Mouse (Mus musculus): ENCODE results near the gene Hist1h3c. TPM values are rescaled to one million over a fixed set of nuclear protein-coding genes. Genes with fewer than 3 reads are reported as not detected.
A peak's percentile ranks its signal among the peaks of the same experiment; 100 is the strongest.

Hist1h3c gene
- polyA plus RNA-seq, 1 experiment from 2014 or later: 9.2 TPM

GRCm38 (mm10) chr13:23743963-23744362 is 1.4 kb downstream of the Hist1h3c start:
- H3K36me3 ChIP-seq (ENCODE audit: control insufficient read depth, insufficient read depth, low read length): no peaks in the 10 kb centered on the region
- peak; percentile 92 for DNase-seq (ENCODE audit: low spot score, missing footprints)
- ATAC-seq (ENCODE audit: low FRiP score): no peak
- H3K4me2 ChIP-seq: peak overlapping the region; percentile 61; the same call in 1 of the 2 replicates
- H3K4me3 ChIP-seq (ENCODE audit: low read depth, low read length): no peak overlapping the region
- H3K4me1 ChIP-seq (ENCODE audit: control insufficient read depth, insufficient read depth, low read length): peaks cover 17% of the 10 kb centered on the region
- peak overlapping the region; percentile 71; the same call in 1 of the 2 replicates for H3K9ac ChIP-seq (ENCODE audit: low read length)
- no peaks in the 10 kb centered on the region for H3K27me3 ChIP-seq (ENCODE audit: control insufficient read depth, insufficient read depth, low read length)
- peak overlapping the region; percentile 82 for H3K27ac ChIP-seq (ENCODE audit: low read depth, low read length)
- no peaks in the 10 kb centered on the region for H3K9me3 ChIP-seq (ENCODE audit: control insufficient read depth, low read length)
- 44% methylated on average over 4 of the region's 4 CpGs for WGBS

- Histone ChIP-seq H3K9me3 (ENCODE audit: control insufficient read depth, low read length) (no peaks in the 10 kb centered on the region), H3K36me3 (ENCODE audit: control insufficient read depth, insufficient read depth, low read length) (no peaks in the 10 kb centered on the region), H3K4me1 (ENCODE audit: control insufficient read depth, insufficient read depth, low read length) (peaks cover 17% of the 10 kb centered on the region), H3K4me3 (ENCODE audit: low read depth, low read length) (no peak overlapping the region), H3K27ac (ENCODE audit: low read depth, low read length) (no peak overlapping the region), H3K27me3 (ENCODE audit: control insufficient read depth, insufficient read depth, low read length) (no peaks in the 10 kb centered on the region), H3K9ac (ENCODE audit: low read length) (no peak overlapping the region), H3K4me2 (no peak overlapping the region)
- DNase-seq (ENCODE audit: low spot score, missing footprints) (peak; percentile 88), ATAC-seq (ENCODE audit: low FRiP score) (no peak)
- 83% methylated on average over 5 of the region's 5 CpGs for WGBS
These were observed 2.2 kb downstream of the Hist1h3c start for GRCm38 (mm10) chr13:23743215-23743614.

- DNase-seq (ENCODE audit: low spot score, missing footprints) (no peak), ATAC-seq (ENCODE audit: low FRiP score) (no peak)
- Histone ChIP-seq H3K4me2 (no peak overlapping the region), H3K36me3 (ENCODE audit: control insufficient read depth, insufficient read depth, low read length) (no peaks in the 10 kb centered on the region), H3K4me1 (ENCODE audit: control insufficient read depth, insufficient read depth, low read length) (peaks cover 13% of the 10 kb centered on the region), H3K27me3 (ENCODE audit: control insufficient read depth, insufficient read depth, low read length) (no peaks in the 10 kb centered on the region), H3K27ac (ENCODE audit: low read depth, low read length) (no peak overlapping the region), H3K4me3 (ENCODE audit: low read depth, low read length) (no peak overlapping the region), H3K9ac (ENCODE audit: low read length) (no peak overlapping the region), H3K9me3 (ENCODE audit: control insufficient read depth, low read length) (no peaks in the 10 kb centered on the region)
These were observed 3.4 kb downstream of the Hist1h3c start for GRCm38 (mm10) chr13:23742007-23742406.

GRCm38 (mm10) chr13:23740910-23741309 is 4.5 kb downstream of the Hist1h3c start:
- Histone ChIP-seq H3K4me2 (peak overlapping the region; percentile 93; the same call in 1 of the 2 replicates), H3K27ac (ENCODE audit: low read depth, low read length) (no peak overlapping the region), H3K27me3 (ENCODE audit: control insufficient read depth, insufficient read depth, low read length) (no peaks in the 10 kb centered on the region), H3K4me3 (ENCODE audit: low read depth, low read length) (no peak overlapping the region), H3K9ac (ENCODE audit: low read length) (no peak overlapping the region), H3K4me1 (ENCODE audit: control insufficient read depth, insufficient read depth, low read length) (peaks cover 13% of the 10 kb centered on the region), H3K36me3 (ENCODE audit: control insufficient read depth, insufficient read depth, low read length) (no peaks in the 10 kb centered on the region), H3K9me3 (ENCODE audit: control insufficient read depth, low read length) (no peaks in the 10 kb centered on the region)
- WGBS: 61% methylated on average over 5 of the region's 5 CpGs
- DNase-seq (ENCODE audit: low spot score, missing footprints) (no peak), ATAC-seq (ENCODE audit: low FRiP score) (no peak)

GRCm38 (mm10) chr13:23740256-23740840 is 5.1 kb downstream of the Hist1h3c start:
- Histone ChIP-seq H3K9me3 (ENCODE audit: control insufficient read depth, low read length) (no peaks in the 10 kb centered on the region), H3K4me1 (ENCODE audit: control insufficient read depth, insufficient read depth, low read length) (peaks cover 13% of the 10 kb centered on the region), H3K9ac (ENCODE audit: low read length) (peak overlapping the region; percentile 81), H3K36me3 (ENCODE audit: control insufficient read depth, insufficient read depth, low read length) (no peaks in the 10 kb centered on the region), H3K27me3 (ENCODE audit: control insufficient read depth, insufficient read depth, low read length) (no peaks in the 10 kb centered on the region), H3K4me2 (peak overlapping the region; percentile 93), H3K4me3 (ENCODE audit: low read depth, low read length) (peak overlapping the region; percentile 52), H3K27ac (ENCODE audit: low read depth, low read length) (peak overlapping the region; percentile 98)
- no peak for ATAC-seq (ENCODE audit: low FRiP score)
- DNase-seq (ENCODE audit: low spot score, missing footprints): peak; percentile 90
- WGBS: 36% methylated on average over 13 of the region's 13 CpGs

GRCm38 (mm10) chr13:23739922-23740252 is 5.5 kb downstream of the Hist1h3c start:
- no peaks in the 10 kb centered on the region for H3K9me3 ChIP-seq (ENCODE audit: control insufficient read depth, low read length)
- no peaks in the 10 kb centered on the region for H3K36me3 ChIP-seq (ENCODE audit: control insufficient read depth, insufficient read depth, low read length)
- 1% methylated on average over 14 of the region's 14 CpGs for WGBS
- peaks cover 13% of the 10 kb centered on the region for H3K4me1 ChIP-seq (ENCODE audit: control insufficient read depth, insufficient read depth, low read length)
- peak overlapping the region; percentile 93 for H3K4me2 ChIP-seq
- peak overlapping the region; percentile 98 for H3K27ac ChIP-seq (ENCODE audit: low read depth, low read length)
- H3K27me3 ChIP-seq (ENCODE audit: control insufficient read depth, insufficient read depth, low read length): no peaks in the 10 kb centered on the region
- peak overlapping the region; percentile 81 for H3K9ac ChIP-seq (ENCODE audit: low read length)
- ATAC-seq (ENCODE audit: low FRiP score) (no peak), DNase-seq (ENCODE audit: low spot score, missing footprints) (no peak)
- H3K4me3 ChIP-seq (ENCODE audit: low read depth, low read length): peak overlapping the region; percentile 52

GRCm38 (mm10) chr13:23739069-23739921 is 6.1 kb downstream of the Hist1h3c start:
- H3K36me3 ChIP-seq (ENCODE audit: control insufficient read depth, insufficient read depth, low read length): no peaks in the 10 kb centered on the region
- H3K4me2 ChIP-seq: peak overlapping the region; percentile 93
- H3K9ac ChIP-seq (ENCODE audit: low read length): peak overlapping the region; percentile 81
- H3K27me3 ChIP-seq (ENCODE audit: control insufficient read depth, insufficient read depth, low read length): no peaks in the 10 kb centered on the region
- peak overlapping the region; percentile 52 for H3K4me3 ChIP-seq (ENCODE audit: low read depth, low read length)
- ATAC-seq (ENCODE audit: low FRiP score): peak; percentile 85
- H3K27ac ChIP-seq (ENCODE audit: low read depth, low read length): peak overlapping the region; percentile 98
- peaks cover 13% of the 10 kb centered on the region for H3K4me1 ChIP-seq (ENCODE audit: control insufficient read depth, insufficient read depth, low read length)
- WGBS: under 1% methylated on average over 39 of the region's 39 CpGs
- peak; percentile 98 for DNase-seq (ENCODE audit: low spot score, missing footprints)
- H3K9me3 ChIP-seq (ENCODE audit: control insufficient read depth, low read length): no peaks in the 10 kb centered on the region

- Histone ChIP-seq H3K36me3 (ENCODE audit: control insufficient read depth, insufficient read depth, low read length) (no peaks in the 10 kb centered on the region), H3K4me2 (peak within 1 kb of the TSS; percentile 93), H3K9ac (ENCODE audit: low read length) (peak within 1 kb of the TSS; percentile 81), H3K27me3 (ENCODE audit: control insufficient read depth, insufficient read depth, low read length) (no peaks in the 10 kb centered on the region), H3K9me3 (ENCODE audit: control insufficient read depth, low read length) (no peaks in the 10 kb centered on the region), H3K27ac (ENCODE audit: low read depth, low read length) (peak within 1 kb of the TSS; percentile 98), H3K4me3 (ENCODE audit: low read depth, low read length) (peak within 1 kb of the TSS; percentile 52), H3K4me1 (ENCODE audit: control insufficient read depth, insufficient read depth, low read length) (peaks cover 13% of the 10 kb centered on the region)
- peak; percentile 96 for ATAC-seq (ENCODE audit: low FRiP score)
- WGBS: 0% methylated on average over 32 of the region's 38 CpGs
- DNase-seq (ENCODE audit: low spot score, missing footprints): peak; percentile 99
These were observed 6.7 kb downstream of the Hist1h3c start, which contains the start of gene Hist1h1c for GRCm38 (mm10) chr13:23738677-23739068. Hist1h1c (plus strand) TSS chr13:23738808.

DNA sequence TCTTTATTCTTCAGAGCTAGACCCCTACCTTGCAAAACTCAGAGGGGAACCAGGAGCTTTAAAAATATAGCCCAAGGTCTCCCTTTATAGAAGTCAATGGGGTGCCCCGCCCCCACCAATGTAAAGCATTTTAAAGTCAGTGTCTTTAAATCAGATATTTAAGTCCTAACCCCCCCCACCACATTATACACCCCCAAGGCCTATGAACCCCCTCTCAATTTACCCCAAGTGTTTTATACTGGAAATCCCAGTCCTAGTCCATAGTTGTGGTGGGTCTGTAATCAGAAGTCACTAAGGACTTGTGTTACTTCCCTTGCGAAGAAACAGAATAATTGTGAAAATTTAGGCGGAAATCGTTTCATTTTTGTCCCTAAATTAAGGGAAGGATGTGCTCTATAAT is 7.4 kb downstream of the Hist1h3c start:
- Histone ChIP-seq H3K27ac (ENCODE audit: low read depth, low read length) (peak overlapping the region; percentile 98; the same call in 1 of the 2 replicates), H3K27me3 (ENCODE audit: control insufficient read depth, insufficient read depth, low read length) (no peaks in the 10 kb centered on the region), H3K36me3 (ENCODE audit: control insufficient read depth, insufficient read depth, low read length) (no peaks in the 10 kb centered on the region), H3K9me3 (ENCODE audit: control insufficient read depth, low read length) (no peaks in the 10 kb centered on the region), H3K4me3 (ENCODE audit: low read depth, low read length) (peak overlapping the region; percentile 52; the same call in 1 of the 2 replicates), H3K9ac (ENCODE audit: low read length) (peak overlapping the region; percentile 81), H3K4me1 (ENCODE audit: control insufficient read depth, insufficient read depth, low read length) (peaks cover 13% of the 10 kb centered on the region), H3K4me2 (peak overlapping the region; percentile 93)
- DNase-seq (ENCODE audit: low spot score, missing footprints) (no peak), ATAC-seq (ENCODE audit: low FRiP score) (no peak)
- 22% methylated on average over 4 of the region's 4 CpGs for WGBS

Data from midbrain, embryonic 11.5 days (tissue).